In the genomic region with DNA sequence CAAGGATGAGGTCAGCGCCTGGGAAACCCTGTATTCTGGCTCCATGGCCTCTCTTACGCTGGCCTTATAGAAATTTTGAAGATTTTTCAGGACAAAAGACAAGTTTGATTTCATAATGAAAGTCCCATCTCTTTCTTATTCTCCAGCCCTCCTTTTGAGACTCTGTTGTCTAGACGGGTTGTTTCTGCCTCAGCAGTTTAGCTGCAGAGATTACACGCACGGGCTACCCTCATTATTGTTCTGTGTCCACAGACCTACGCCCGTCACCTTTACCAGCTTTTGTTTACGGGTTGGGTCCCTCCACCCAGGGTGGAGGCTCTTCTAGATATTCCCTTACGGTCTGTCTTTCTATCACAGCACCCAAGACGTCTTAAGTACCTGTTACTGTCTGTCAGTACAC, we compare ENCODE assay signal across 11 mouse cellular contexts. TPM values are rescaled to one million over a fixed set of nuclear protein-coding genes. Genes with fewer than 3 reads are reported as not detected.
DNase-seq lines count a peak whose midpoint lies in the region; ATAC-seq and TF ChIP-seq lines count a peak whose summit lies in the region.
"Had no signal": no experiment of that assay in that cellular context is flagged by ENCODE, and none has a peak within 500 bp of the region (broad histone marks: within the 10 kb centered on the region; RNA-seq: fewer than 3 reads in every experiment).

No protein-coding gene starts in this region.

- TF ChIP-seq CTCF in embryonic fibroblast, embryonic 13.5 days (IDR thresholded peaks at IDR 0.05; ENCODE audit: borderline replicate concordance, insufficient read depth, low read length) = no peak
- TF ChIP-seq CTCF in liver, embryonic 14.5 days (IDR thresholded peaks at IDR 0.05; ENCODE audit: low read depth) = no peak

- no peak for DNase-seq in hindbrain, embryonic 14.5 days (ENCODE audit: low spot score)
- no peak for DNase-seq in liver, embryonic 14.5 days (ENCODE audit: low read depth in 3 of 3, low spot score in 3 of 3)
- no peak for DNase-seq in layer of hippocampus, adult 9-11 months
- no peak for DNase-seq in cerebellum, adult 9-11 months
- DNase-seq: adrenal gland, postnatal 14 days; cerebellum, postnatal 10 days; lung, adult 2 months had no signal

- TF ChIP-seq EP300 in liver, embryonic 14.5 days (IDR thresholded peaks at IDR 0.05; ENCODE audit: low read depth) = no peak

- peaks cover 12% of the 10 kb centered on the region for H3K9me3 ChIP-seq in erythroblast, embryonic 14.5 days (ENCODE audit: control insufficient read depth, low read length)
- H3K9me3 ChIP-seq in hindbrain, embryonic 13.5 days = peaks cover 5% of the 10 kb centered on the region; the same call in 1 of the 2 replicates
- peaks cover 5% of the 10 kb centered on the region for H3K9me3 ChIP-seq in hindbrain, embryonic 14.5 days (ENCODE audit: control insufficient read depth, low read length)
- peaks cover 4% of the 10 kb centered on the region for H3K9me3 ChIP-seq in liver, embryonic 14.5 days (ENCODE audit: control insufficient read depth, low read length)

- peak overlapping the region; percentile 75 for H3K4me2 ChIP-seq in hindbrain, embryonic 13.5 days
- no peak overlapping the region for H3K4me2 ChIP-seq in hindbrain, embryonic 14.5 days (replicated peaks)
- H3K4me2 ChIP-seq in liver, embryonic 14.5 days (ENCODE audit: low read depth) = peak overlapping the region; percentile 96

- TF ChIP-seq POLR2A in embryonic fibroblast, embryonic 13.5 days (IDR thresholded peaks at IDR 0.05; ENCODE audit: low read depth, low read length) = no peak

- H3K27me3 ChIP-seq in erythroblast, embryonic 14.5 days (ENCODE audit: control insufficient read depth) = peaks cover 10% of the 10 kb centered on the region
- H3K27me3 ChIP-seq in hindbrain, embryonic 13.5 days = no peaks in the 10 kb centered on the region
- H3K27me3 ChIP-seq in hindbrain, embryonic 14.5 days (ENCODE audit: control insufficient read depth, insufficient read depth, low read length) = no peaks in the 10 kb centered on the region
- H3K27me3 ChIP-seq in liver, embryonic 14.5 days (ENCODE audit: control insufficient read depth, insufficient read depth, low read length) = peaks cover 7% of the 10 kb centered on the region

- peak overlapping the region; percentile 78 for H3K4me3 ChIP-seq in erythroblast, embryonic 14.5 days (replicated peaks)
- H3K4me3 ChIP-seq in hindbrain, embryonic 13.5 days = no peak overlapping the region
- no peak overlapping the region for H3K4me3 ChIP-seq in hindbrain, embryonic 14.5 days (replicated peaks; ENCODE audit: low read length)
- no peak overlapping the region for H3K4me3 ChIP-seq in embryonic fibroblast, embryonic 13.5 days (ENCODE audit: insufficient read depth, low read length)
- H3K4me3 ChIP-seq in liver, embryonic 14.5 days (ENCODE audit: insufficient read depth in 1 of 2, low read depth in 2 of 2, low read length in 2 of 2) = peak overlapping the region; percentile 7 to 96; a peak in 3 of 4 replicates

- H3K4me1 ChIP-seq in erythroblast, embryonic 14.5 days (ENCODE audit: control insufficient read depth) = peaks cover 77% of the 10 kb centered on the region
- H3K4me1 ChIP-seq in hindbrain, embryonic 13.5 days (replicated peaks) = peaks cover 44% of the 10 kb centered on the region
- peaks cover 45% of the 10 kb centered on the region for H3K4me1 ChIP-seq in hindbrain, embryonic 14.5 days (replicated peaks; ENCODE audit: control insufficient read depth, insufficient read depth, low read length)
- peaks cover 23% of the 10 kb centered on the region for H3K4me1 ChIP-seq in embryonic fibroblast, embryonic 13.5 days (ENCODE audit: control insufficient read depth, insufficient read depth, low read length)
- peaks cover 53 to 56% of the 10 kb centered on the region in 2 experiments for H3K4me1 ChIP-seq in liver, embryonic 14.5 days (replicated peaks; ENCODE audit: control insufficient read depth in 2 of 2, insufficient read depth in 2 of 2, low read length in 1 of 2)

- peaks cover 65% of the 10 kb centered on the region for H3K36me3 ChIP-seq in erythroblast, embryonic 14.5 days (ENCODE audit: control insufficient read depth)
- H3K36me3 ChIP-seq in hindbrain, embryonic 13.5 days = peaks cover 15% of the 10 kb centered on the region
- peaks cover 14% of the 10 kb centered on the region for H3K36me3 ChIP-seq in hindbrain, embryonic 14.5 days (replicated peaks; ENCODE audit: control insufficient read depth, insufficient read depth)
- H3K36me3 ChIP-seq in liver, embryonic 14.5 days (replicated peaks; ENCODE audit: control insufficient read depth, insufficient read depth, low read depth) = peaks cover 22% of the 10 kb centered on the region

- H3K9ac ChIP-seq in hindbrain, embryonic 13.5 days = 0 out of 2 replicates have a peak overlapping the region, but pooled peaks have one; percentile 31
- no peak overlapping the region for H3K9ac ChIP-seq in hindbrain, embryonic 14.5 days
- peak overlapping the region; percentile 97 for H3K9ac ChIP-seq in liver, embryonic 14.5 days (replicated peaks)

- ATAC-seq in erythroblast, adult 5-6 weeks (replicated peaks; ENCODE audit: low FRiP score, poor library complexity, severe bottlenecking) = no peak
- ATAC-seq in hindbrain, embryonic 13.5 days (ENCODE audit: low FRiP score) = no peak
- no peak for ATAC-seq in hindbrain, embryonic 14.5 days (ENCODE audit: low FRiP score)
- ATAC-seq in liver, embryonic 14.5 days (ENCODE audit: insufficient read depth) = no peak

- 38% methylated on average over 10 of the region's 10 CpGs for WGBS in hindbrain, embryonic 13.5 days
- 36% methylated on average over 10 of the region's 10 CpGs for WGBS in hindbrain, embryonic 14.5 days
- 37% methylated on average over 10 of the region's 10 CpGs for WGBS in liver, embryonic 14.5 days (ENCODE audit: insufficient replicate concordance)

- no peak overlapping the region for H3K27ac ChIP-seq in hindbrain, embryonic 13.5 days
- H3K27ac ChIP-seq in hindbrain, embryonic 14.5 days = no peak overlapping the region
- peak overlapping the region; percentile 67 for H3K27ac ChIP-seq in embryonic fibroblast, embryonic 13.5 days (ENCODE audit: insufficient read depth, low read length)
- H3K27ac ChIP-seq in liver, embryonic 14.5 days = peak overlapping the region; percentile 93

RNA-seq across cellular contexts. Expression of a gene that starts 9.3 kb away (rescaled TPM):
- polyA plus RNA-seq in erythroblast, embryonic 14.5 days (2012) = 12.8 and 14.1 TPM in 2 replicates
- 213 and 329 TPM in 2 replicates for total RNA-seq in erythroblast, adult 5-6 weeks (2015; ENCODE audit: low replicate concordance)
- total RNA-seq in erythroblast, adult 5-6 weeks (2017; ENCODE audit: low replicate concordance) = 393 and 461 TPM in 2 replicates
- polyA plus RNA-seq in hindbrain, embryonic 13.5 days (2015; fragmentation: Nextera tagmentation; extraction: Ambion mirVana) = 165 and 182 TPM in 2 replicates
- polyA plus RNA-seq in hindbrain, embryonic 14.5 days (2014; fragmentation: Nextera tagmentation; extraction: Ambion mirVana) = 163 and 182 TPM in 2 replicates
- polyA plus RNA-seq in embryonic fibroblast, embryonic 13.5 days (2011; ENCODE audit: insufficient read length, low read depth, missing spikeins) = 2,470 and 3,105 TPM in 2 replicates
- polyA plus RNA-seq in liver, embryonic 14.5 days (2012; rRNA removed) = 49.2 and 87.4 TPM in 2 replicates
- 113 and 116 TPM in 2 replicates for polyA plus RNA-seq in liver, embryonic 14.5 days (2014; fragmentation: Nextera tagmentation; extraction: Ambion mirVana)

Comparison
In these comparisons a context has a peak if more than half of its experiments do, and no peak if none do; other contexts are left out.
1. H3K4me3 ChIP-seq: peak in erythroblast, embryonic 14.5 days (single experiment) and liver, embryonic 14.5 days (2 of 2); none in hindbrain, embryonic 13.5 days (single experiment), hindbrain, embryonic 14.5 days (single experiment) and embryonic fibroblast, embryonic 13.5 days (single experiment).
2. H3K27ac ChIP-seq: peak in embryonic fibroblast, embryonic 13.5 days (single experiment) and liver, embryonic 14.5 days (single experiment); none in hindbrain, embryonic 13.5 days (single experiment) and hindbrain, embryonic 14.5 days (single experiment).
3. RNA of a gene that starts 9.3 kb away (polyA plus RNA-seq): 2,470 to 3,105 TPM in embryonic fibroblast, embryonic 13.5 days; 165 to 182 TPM in hindbrain, embryonic 13.5 days, 163 to 182 TPM in hindbrain, embryonic 14.5 days, 49.2 to 116 TPM in liver, embryonic 14.5 days and 12.8 to 14.1 TPM in erythroblast, embryonic 14.5 days; every median in the first group is over 10 times any median in the second.